7 mouse cellular contexts compared by ENCODE assay signal in genomic region chr16:73098760-73099159, GRCm38 (mm10).
DNase-seq lines count a peak whose midpoint lies in the region.

No protein-coding gene starts in this region.

- peak; percentile 17 for DNase-seq in layer of hippocampus, adult 11-12 months (ENCODE audit: low spot score)
- no peak for DNase-seq in layer of hippocampus, adult 9-11 months
- DNase-seq in MEL-GATA-1-ER (ENCODE audit: extremely low read depth, low read depth) = peak; percentile 22
- peak; percentile 60 to 65 for DNase-seq in cerebellum, postnatal 14 days
- DNase-seq in kidney, postnatal 36 days = peak; percentile 6 to 15
- no peak for DNase-seq in gastrocnemius, postnatal 4 days (ENCODE audit: low spot score in 2 of 2)
- no peak for DNase-seq in spleen, postnatal 14 days (ENCODE audit: low spot score in 2 of 2)

Comparison
In these comparisons a context has a peak if more than half of its experiments do, and no peak if none do; other contexts are left out.
1. DNase-seq: peak in layer of hippocampus, adult 11-12 months (single experiment), MEL-GATA-1-ER (single experiment), cerebellum, postnatal 14 days (2 of 2) and kidney, postnatal 36 days (2 of 2); none in layer of hippocampus, adult 9-11 months (single experiment), gastrocnemius, postnatal 4 days (0 of 2) and spleen, postnatal 14 days (0 of 2).